Mouse (Mus musculus) kidney, postnatal 0 days (tissue): ENCODE data around the gene Tenm4. TPM values are rescaled to one million over a fixed set of nuclear protein-coding genes. Genes with fewer than 3 reads are reported as not detected.

Experiments used
- ATAC-seq: fragments of 200-750 bp; cut with Nextera tagmentation; replicated peaks from 2 replicates; pipeline ENCODE4 v1.8.0; 2017; ENCODE audit warnings: low read depth, moderate number of reproducible peaks, moderate TSS enrichment, moderate library complexity; ENCODE audit not compliant: low FRiP score
- DNase-seq: peaks from one replicate; pipeline ENCODE4 v3.0.0-alpha.2; 2016; ENCODE audit warnings: low spot score
- H3K27ac ChIP-seq: fragments of 300-500 bp; sonication (generic); 2 replicates; pipeline ENCODE4 v1.5.1; 2014; ENCODE audit warnings: mild to moderate bottlenecking
- H3K27me3 ChIP-seq: fragments of 300-500 bp; sonication (generic); 2 replicates; pipeline ENCODE4 v1.6.1; 2014; ENCODE audit warnings: low read length, mixed read lengths; ENCODE audit not compliant: insufficient read depth
- H3K36me3 ChIP-seq: fragments of 300-500 bp; sonication (generic); 2 replicates; pipeline ENCODE4 v1.6.1; 2014; ENCODE audit warnings: low read length, mixed read lengths; ENCODE audit not compliant: insufficient read depth
- H3K4me1 ChIP-seq: fragments of 300-500 bp; sonication (generic); replicated peaks from 2 replicates; pipeline ENCODE4 v1.6.1; 2014; ENCODE audit warnings: antibody characterized with exemption, low read length, mixed read lengths; ENCODE audit not compliant: insufficient read depth
- H3K4me2 ChIP-seq: fragments of 300-500 bp; sonication (generic); 2 replicates; pipeline ENCODE4 v1.6.1; 2014; ENCODE audit warnings: mild to moderate bottlenecking, low read length, moderate library complexity, mixed read lengths
- H3K4me3 ChIP-seq: fragments of 300-500 bp; sonication (generic); replicated peaks from 2 replicates; pipeline ENCODE4 v1.5.1; 2014; ENCODE audit warnings: low read depth, low read length
- H3K9ac ChIP-seq: fragments of 300-500 bp; sonication (generic); 2 replicates; pipeline ENCODE4 v1.6.1; 2014; ENCODE audit warnings: low read depth, low read length
- H3K9me3 ChIP-seq: fragments of 300-500 bp; sonication (generic); replicated peaks from 2 replicates; pipeline ENCODE4 v1.6.1; 2016; ENCODE audit warnings: low read length, inconsistent platforms, mixed read lengths
- CTCF ChIP-seq: IDR thresholded peaks from 2 replicates; pipeline ENCODE4 v1.5.1; 2016; ENCODE audit warnings: antibody characterized with exemption, low read depth, mild to moderate bottlenecking, moderate library complexity
- WGBS: fragments of 180-500 bp; shearing (Covaris S2); extraction: QIAGEN DNeasy Blood & Tissue Kit; methylation state at CpG from one replicate; pipeline ENCODE4 v1.1.7; 2014; 5-methylcytosine and 5-hydroxymethylcytosine counted together
- polyA plus RNA-seq: library from polyadenylated mRNA; unstranded; fragments of >200 nt; fragmentation: Nextera tagmentation; extraction: Ambion mirVana; gene quantifications from 2 replicates; pipeline ENCODE4 v1.2.1, GENCODE M21; 2015

Gene Tenm4
- polyA plus RNA-seq, 1 experiment from 2014 or later = 22.6 TPM

- no peaks in the 10 kb centered on the region for H3K27me3 ChIP-seq
- ATAC-seq (no peak), DNase-seq (no peak)
- H3K9me3 ChIP-seq = no peaks in the 10 kb centered on the region
- no peaks in the 10 kb centered on the region for H3K36me3 ChIP-seq
- H3K9ac ChIP-seq = no peak overlapping the region
- H3K4me1 ChIP-seq = no peaks in the 10 kb centered on the region; the same call in 1 of the 2 replicates
- TF ChIP-seq CTCF = no peak
- H3K27ac ChIP-seq = no peak overlapping the region
- no peak overlapping the region for H3K4me2 ChIP-seq
- WGBS = 75% methylated on average over 1 of the region's 1 CpGs
- H3K4me3 ChIP-seq = no peak overlapping the region
Measured at GRCm38 (mm10) chr7:96806561-96806960, 635.5 kb downstream of the Tenm4 start.

- no peak for ATAC-seq
- DNase-seq = no peak
- Histone ChIP-seq H3K27me3 (no peaks in the 10 kb centered on the region), H3K36me3 (peaks cover 5% of the 10 kb centered on the region; the same call in 1 of the 2 replicates), H3K9ac (no peak overlapping the region), H3K4me2 (no peak overlapping the region), H3K4me3 (no peak overlapping the region), H3K4me1 (no peaks in the 10 kb centered on the region), H3K9me3 (no peaks in the 10 kb centered on the region), H3K27ac (no peak overlapping the region)
- 61% methylated on average over 15 of the region's 15 CpGs for WGBS
- TF ChIP-seq CTCF = no peak
Measured at GRCm38 (mm10) chr7:96807281-96808058, 636.4 kb downstream of the Tenm4 start.

GRCm38 (mm10) chr7:96808059-96808646, 637.1 kb downstream of the Tenm4 start:
- peaks cover 5% of the 10 kb centered on the region; the same call in 1 of the 2 replicates for H3K36me3 ChIP-seq
- WGBS = 77% methylated on average over 7 of the region's 7 CpGs

GRCm38 (mm10) chr7:96811691-96812090, 640.6 kb downstream of the Tenm4 start:
- no peak overlapping the region for H3K4me2 ChIP-seq
- H3K4me3 ChIP-seq = no peak overlapping the region
- TF ChIP-seq CTCF = no peak
- ATAC-seq = no peak
- no peaks in the 10 kb centered on the region for H3K9me3 ChIP-seq
- DNase-seq = no peak
- no peak overlapping the region for H3K27ac ChIP-seq
- peaks cover 5% of the 10 kb centered on the region; the same call in 1 of the 2 replicates for H3K36me3 ChIP-seq
- no peaks in the 10 kb centered on the region for H3K4me1 ChIP-seq
- 94% methylated on average over 11 of the region's 11 CpGs for WGBS
- H3K9ac ChIP-seq = no peak overlapping the region
- H3K27me3 ChIP-seq = no peaks in the 10 kb centered on the region

More at GRCm38 (mm10) chr7:96808059-96808646, 637.1 kb downstream of the Tenm4 start:
- Histone ChIP-seq H3K4me1 (no peaks in the 10 kb centered on the region), H3K4me2 (no peak overlapping the region), H3K9ac (no peak overlapping the region), H3K27ac (no peak overlapping the region), H3K9me3 (no peaks in the 10 kb centered on the region), H3K4me3 (no peak overlapping the region), H3K27me3 (no peaks in the 10 kb centered on the region)
- no peak for ATAC-seq
- DNase-seq = no peak
- no peak for TF ChIP-seq CTCF

- ATAC-seq = no peak
- WGBS = 54% methylated on average over 5 of the region's 5 CpGs
- Histone ChIP-seq H3K27ac (peak overlapping the region; percentile 84), H3K4me2 (no peak overlapping the region), H3K27me3 (no peaks in the 10 kb centered on the region), H3K4me1 (no peaks in the 10 kb centered on the region), H3K36me3 (peaks cover 5% of the 10 kb centered on the region; the same call in 1 of the 2 replicates), H3K9ac (no peak overlapping the region), H3K4me3 (no peak overlapping the region), H3K9me3 (no peaks in the 10 kb centered on the region)
- peak; percentile 51 for DNase-seq
- TF ChIP-seq CTCF = no peak
Measured at GRCm38 (mm10) chr7:96813036-96813435, 642.0 kb downstream of the Tenm4 start.

GRCm38 (mm10) chr7:96813497-96814400, 642.7 kb downstream of the Tenm4 start:
- Histone ChIP-seq H3K9ac (no peak overlapping the region), H3K36me3 (peaks cover 5% of the 10 kb centered on the region; the same call in 1 of the 2 replicates), H3K9me3 (no peaks in the 10 kb centered on the region), H3K4me1 (no peaks in the 10 kb centered on the region), H3K4me3 (no peak overlapping the region), H3K27me3 (no peaks in the 10 kb centered on the region), H3K4me2 (no peak overlapping the region), H3K27ac (peak overlapping the region; percentile 84)
- TF ChIP-seq CTCF = no peak
- peak; percentile 63; the same call in 1 of the 2 replicates for ATAC-seq
- WGBS = 52% methylated on average over 9 of the region's 9 CpGs
- DNase-seq = peak; percentile 89
